Mouse (Mus musculus) mouse embryonic stem cell (cell line): ENCODE results near the gene Ubxn10.

Experiments used
- in situ Hi-C, 2 experiments: fragments of 300-500 bp; cut with MboI; formaldehyde crosslinking; loops; 1 replicate in 1 of 2; 3 replicates in 1 of 2; pipeline ENCODE4 v1.14.3; 2019 to 2020; ENCODE audit warnings: low sequenced_read_pairs in 2 of 2, low pct_unique_long_range_greater_than_20kb in 1 of 2, mixed read lengths in 1 of 2; ENCODE audit not compliant: unreplicated experiment in 1 of 2

Ubxn10 gene

DNA sequence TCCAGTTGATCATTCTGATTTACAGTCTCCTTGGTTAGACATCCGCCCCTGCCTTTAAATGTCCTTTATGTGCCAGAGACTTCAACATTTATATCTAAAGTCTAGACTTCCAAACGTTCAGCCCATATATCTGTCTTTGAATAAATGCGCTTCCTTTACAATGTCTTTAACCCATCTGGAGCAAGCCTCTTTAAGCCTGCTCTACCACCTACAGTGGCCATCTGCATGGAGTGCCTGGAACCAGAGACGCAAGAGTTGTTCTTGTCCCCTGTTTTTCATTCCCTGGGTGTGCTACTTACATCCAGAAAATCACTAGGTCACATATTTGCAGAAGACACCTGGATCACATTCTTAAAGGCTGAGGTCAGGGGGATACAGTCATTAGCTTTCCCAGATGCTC, 56.8 kb downstream of the Ubxn10 start:
- in situ Hi-C loops = no loop called here

- in situ Hi-C loops = no loop called here
Measured at GRCm38 (mm10) chr4:138677579-138677978, 59.4 kb downstream of the Ubxn10 start.

DNA sequence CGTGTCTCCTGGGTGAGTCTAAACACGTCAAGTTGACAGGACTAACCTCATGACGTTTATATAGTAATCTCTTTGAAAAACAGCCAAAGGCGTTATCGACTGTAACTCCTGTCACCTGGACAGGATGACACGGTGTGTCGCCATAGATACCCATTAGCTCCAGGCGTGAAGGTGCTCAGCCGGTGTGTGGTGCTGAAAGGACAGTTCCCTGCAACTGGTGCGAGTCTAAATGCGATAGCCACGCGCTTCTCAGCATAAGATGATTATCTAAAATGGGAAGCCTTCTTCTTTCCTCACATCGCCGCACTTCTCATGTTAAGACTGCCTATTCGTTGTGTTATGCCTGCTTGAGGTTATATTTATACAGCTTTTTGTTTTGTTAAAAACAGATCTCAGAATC, 60.5 kb downstream of the Ubxn10 start:
- in situ Hi-C loops = no loop called here

DNA sequence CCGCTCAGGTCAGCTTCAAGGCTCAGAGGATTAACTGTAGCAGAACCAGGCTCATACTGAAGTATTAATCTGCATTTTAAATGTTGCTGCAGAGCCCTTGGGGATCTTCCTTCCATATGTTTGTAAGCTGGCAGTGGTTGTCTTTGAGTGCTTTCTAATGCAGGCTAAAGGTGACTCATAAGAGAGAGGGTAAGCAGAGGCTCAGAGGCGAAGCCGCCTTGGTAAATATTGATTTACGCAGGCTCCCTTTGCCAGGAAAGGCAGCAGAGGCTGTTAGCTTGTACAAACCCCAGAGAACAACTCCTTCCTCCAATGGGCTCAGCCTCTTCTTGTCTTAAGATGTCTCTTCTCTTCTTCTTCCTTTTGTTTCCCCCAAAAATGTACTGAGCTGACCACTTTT, 64.8 kb downstream of the Ubxn10 start:
- in situ Hi-C loops = no loop called here

GRCm38 (mm10) chr4:138670093-138670889, 66.7 kb downstream of the Ubxn10 start:
- in situ Hi-C loops = no loop called here

- in situ Hi-C loops = no loop called here
Measured at GRCm38 (mm10) chr4:138666521-138666920, 70.4 kb downstream of the Ubxn10 start.

- in situ Hi-C loops = no loop called here
Measured at GRCm38 (mm10) chr4:138659936-138660602, 76.9 kb downstream of the Ubxn10 start.
